Mouse (Mus musculus) testis, adult 2 months (tissue): ENCODE measurements around the gene Hba-a2.

ENCODE experiments used
- CTCF ChIP-seq: fragments of 200-500 bp; IDR thresholded peaks from 2 replicates; pipeline ENCODE4 v1.5.1; 2012; ENCODE audit warnings: low read depth, mild to moderate bottlenecking, inconsistent platforms, low read length, moderate library complexity; ENCODE audit not compliant: control insufficient read depth, insufficient read depth, insufficient replicate concordance
- POLR2A ChIP-seq: fragments of 200-500 bp; IDR thresholded peaks from 2 replicates; pipeline ENCODE4 v1.6.1; 2012; ENCODE audit warnings: low read depth, mild to moderate bottlenecking, inconsistent platforms, low read length, moderate library complexity; ENCODE audit not compliant: control insufficient read depth

DNA sequence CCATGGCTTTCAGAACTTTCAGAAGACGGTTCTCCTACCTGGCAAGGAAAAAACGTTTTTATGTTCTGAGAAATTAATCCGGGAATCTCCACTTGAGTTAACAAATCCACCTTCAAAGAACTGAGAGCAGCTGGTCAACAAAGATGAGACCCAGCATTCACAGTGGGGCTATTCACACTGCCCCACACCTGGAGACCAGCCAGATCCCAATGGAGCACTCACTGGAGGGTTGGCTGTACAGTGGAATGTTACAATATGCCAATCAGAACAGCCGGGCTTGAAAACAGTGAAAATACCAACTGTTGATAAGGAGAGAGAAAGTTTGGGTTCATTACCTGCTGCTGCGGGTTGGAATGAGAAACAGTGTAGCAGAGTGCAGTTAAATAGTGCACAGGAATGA, 35.6 kb downstream of the Hba-a2 start:
- TF ChIP-seq CTCF: no peak
- TF ChIP-seq POLR2A: no peak
